Mouse (Mus musculus) lung, postnatal 0 days (tissue): ENCODE results near the gene Fxyd2.

Source experiments
- CTCF ChIP-seq: IDR thresholded peaks from 2 replicates; pipeline ENCODE4 v1.5.1; 2016; ENCODE audit warnings: antibody characterized with exemption, mild to moderate bottlenecking
- EP300 ChIP-seq: IDR thresholded peaks from 2 replicates; pipeline ENCODE4 v1.6.1; 2016; ENCODE audit warnings: antibody characterized with exemption, mild to moderate bottlenecking, control low read depth

- TF ChIP-seq CTCF (no peak), EP300 (no peak)
Measured at GRCm38 (mm10) chr9:45454032-45454431, 54.6 kb downstream of the Fxyd2 start.
